Mouse (Mus musculus): ENCODE measurements around the gene Gm5150. TPM values are rescaled to one million over a fixed set of nuclear protein-coding genes. Genes with fewer than 3 reads are reported as not detected.
"Not testable (repeated sequence)": the region's sequence is repeated elsewhere in the genome, so short reads cannot be mapped to it uniquely, and the experiment has no call there.

The Gm5150 gene
- 1.6 and 2.6 TPM in 2 replicates for total RNA-seq (2014; rRNA removed)
- polyA plus RNA-seq (2012; rRNA removed), result 0.07 and 0.34 TPM in 2 replicates

GRCm38 (mm10) chr3:16006215-16006614 is at the start of gene Gm5150:
Gene Gm5150, minus strand, starts transcription at chr3:16006437.
- no peak within 1 kb of the TSS for H3K4me3 ChIP-seq (ENCODE audit: insufficient read depth, low read depth, low read length)
- no peak within 1 kb of the TSS for H3K27ac ChIP-seq (replicated peaks; ENCODE audit: insufficient read depth, low read depth, low read length)
- no peaks in the 10 kb centered on the region for H3K36me3 ChIP-seq (ENCODE audit: control insufficient read depth, insufficient read depth, low read length)
- H3K4me1 ChIP-seq (ENCODE audit: control insufficient read depth, insufficient read depth, low read length), result no peaks in the 10 kb centered on the region
- DNase-seq (ENCODE audit: extremely low read depth, low read depth, low spot score), result peak; percentile 25
- TF ChIP-seq CTCF (IDR thresholded peaks at IDR 0.05; ENCODE audit: low read depth, low read length) (no peak), POLR2A (IDR thresholded peaks at IDR 0.05; ENCODE audit: extremely low read depth, insufficient read depth, low read length) (no peak)
- no peaks in the 10 kb centered on the region for H3K79me2 ChIP-seq (ENCODE audit: control insufficient read depth, insufficient read depth, low read length)
- no peak within 1 kb of the TSS for H3K9ac ChIP-seq (ENCODE audit: low read depth, low read length)
- H3K27me3 ChIP-seq (ENCODE audit: control insufficient read depth, insufficient read depth, low read length), result no peaks in the 10 kb centered on the region
- 85% methylated on average over 2 of the region's 2 CpGs for WGBS

GRCm38 (mm10) chr3:16051736-16052135 is 45.5 kb upstream of the Gm5150 start:
- DNase-seq (ENCODE audit: extremely low read depth, low read depth, low spot score); H3K4me3 ChIP-seq (ENCODE audit: insufficient read depth, low read depth, low read length); H3K27me3 ChIP-seq (ENCODE audit: control insufficient read depth, insufficient read depth, low read length); H3K9ac ChIP-seq (ENCODE audit: low read depth, low read length); H3K27ac ChIP-seq (replicated peaks; ENCODE audit: insufficient read depth, low read depth, low read length); H3K36me3 ChIP-seq (ENCODE audit: control insufficient read depth, insufficient read depth, low read length); H3K4me1 ChIP-seq (ENCODE audit: control insufficient read depth, insufficient read depth, low read length); H3K79me2 ChIP-seq (ENCODE audit: control insufficient read depth, insufficient read depth, low read length): not testable (repeated sequence)
- WGBS, result 71% methylated on average over 20 of the region's 20 CpGs

GRCm38 (mm10) chr3:16047288-16047687 is 41.1 kb upstream of the Gm5150 start:
- DNase-seq (ENCODE audit: extremely low read depth, low read depth, low spot score), result no peak
- Histone ChIP-seq H3K9ac (ENCODE audit: low read depth, low read length) (no peak overlapping the region), H3K27me3 (ENCODE audit: control insufficient read depth, insufficient read depth, low read length) (no peaks in the 10 kb centered on the region), H3K79me2 (ENCODE audit: control insufficient read depth, insufficient read depth, low read length) (no peaks in the 10 kb centered on the region), H3K4me3 (ENCODE audit: insufficient read depth, low read depth, low read length) (no peak overlapping the region), H3K36me3 (ENCODE audit: control insufficient read depth, insufficient read depth, low read length) (no peaks in the 10 kb centered on the region), H3K4me1 (ENCODE audit: control insufficient read depth, insufficient read depth, low read length) (no peaks in the 10 kb centered on the region), H3K27ac (replicated peaks; ENCODE audit: insufficient read depth, low read depth, low read length) (no peak overlapping the region)
- whole genome bisulfite sequencing, result 52% methylated on average over 4 of the region's 4 CpGs
- TF ChIP-seq CTCF (IDR thresholded peaks at IDR 0.05; ENCODE audit: low read depth, low read length), result no peak
- no peak for TF ChIP-seq POLR2A (IDR thresholded peaks at IDR 0.05; ENCODE audit: extremely low read depth, insufficient read depth, low read length)

GRCm38 (mm10) chr3:16043315-16043714 is 37.1 kb upstream of the Gm5150 start:
- no peaks in the 10 kb centered on the region for H3K27me3 ChIP-seq (ENCODE audit: control insufficient read depth, insufficient read depth, low read length)
- H3K4me3 ChIP-seq (ENCODE audit: insufficient read depth, low read depth, low read length), result no peak overlapping the region
- no peak overlapping the region for H3K9ac ChIP-seq (ENCODE audit: low read depth, low read length)
- DNase-seq (ENCODE audit: extremely low read depth, low read depth, low spot score), result peak; percentile 10
- 0% methylated on average over 1 of the region's 1 CpGs for WGBS
- no peak overlapping the region for H3K27ac ChIP-seq (replicated peaks; ENCODE audit: insufficient read depth, low read depth, low read length)
- H3K4me1 ChIP-seq (ENCODE audit: control insufficient read depth, insufficient read depth, low read length), result no peaks in the 10 kb centered on the region
- H3K79me2 ChIP-seq (ENCODE audit: control insufficient read depth, insufficient read depth, low read length), result no peaks in the 10 kb centered on the region
- TF ChIP-seq CTCF (IDR thresholded peaks at IDR 0.05; ENCODE audit: low read depth, low read length) (peak; percentile 47; the same call in 1 of the 2 replicates), POLR2A (IDR thresholded peaks at IDR 0.05; ENCODE audit: extremely low read depth, insufficient read depth, low read length) (no peak)
- no peaks in the 10 kb centered on the region for H3K36me3 ChIP-seq (ENCODE audit: control insufficient read depth, insufficient read depth, low read length)

GRCm38 (mm10) chr3:16024988-16025387 is 18.8 kb upstream of the Gm5150 start:
- not testable (repeated sequence) for H3K4me3 ChIP-seq (ENCODE audit: insufficient read depth, low read depth, low read length); H3K36me3 ChIP-seq (ENCODE audit: control insufficient read depth, insufficient read depth, low read length); H3K27ac ChIP-seq (replicated peaks; ENCODE audit: insufficient read depth, low read depth, low read length); H3K4me1 ChIP-seq (ENCODE audit: control insufficient read depth, insufficient read depth, low read length); H3K27me3 ChIP-seq (ENCODE audit: control insufficient read depth, insufficient read depth, low read length); H3K9ac ChIP-seq (ENCODE audit: low read depth, low read length); H3K79me2 ChIP-seq (ENCODE audit: control insufficient read depth, insufficient read depth, low read length)
- 4% methylated on average over 6 of the region's 6 CpGs for WGBS
- DNase-seq (ENCODE audit: extremely low read depth, low read depth, low spot score), result peak; percentile 20

GRCm38 (mm10) chr3:16022214-16022613 is 16.0 kb upstream of the Gm5150 start:
- 26% methylated on average over 1 of the region's 1 CpGs for WGBS
- no peaks in the 10 kb centered on the region for H3K79me2 ChIP-seq (ENCODE audit: control insufficient read depth, insufficient read depth, low read length)
- TF ChIP-seq CTCF (IDR thresholded peaks at IDR 0.05; ENCODE audit: low read depth, low read length) (no peak), POLR2A (IDR thresholded peaks at IDR 0.05; ENCODE audit: extremely low read depth, insufficient read depth, low read length) (no peak)
- H3K4me1 ChIP-seq (ENCODE audit: control insufficient read depth, insufficient read depth, low read length), result peaks cover 2% of the 10 kb centered on the region; the same call in 1 of the 2 replicates
- no peak for DNase-seq (ENCODE audit: extremely low read depth, low read depth, low spot score)
- no peaks in the 10 kb centered on the region for H3K36me3 ChIP-seq (ENCODE audit: control insufficient read depth, insufficient read depth, low read length)
- no peaks in the 10 kb centered on the region for H3K27me3 ChIP-seq (ENCODE audit: control insufficient read depth, insufficient read depth, low read length)
- no peak overlapping the region for H3K4me3 ChIP-seq (ENCODE audit: insufficient read depth, low read depth, low read length)
- no peak overlapping the region for H3K27ac ChIP-seq (replicated peaks; ENCODE audit: insufficient read depth, low read depth, low read length)
- H3K9ac ChIP-seq (ENCODE audit: low read depth, low read length), result no peak overlapping the region

GRCm38 (mm10) chr3:16014456-16014855 is 8.2 kb upstream of the Gm5150 start:
- not testable (repeated sequence) for H3K4me3 ChIP-seq (ENCODE audit: insufficient read depth, low read depth, low read length); H3K9ac ChIP-seq (ENCODE audit: low read depth, low read length); H3K4me1 ChIP-seq (ENCODE audit: control insufficient read depth, insufficient read depth, low read length); H3K36me3 ChIP-seq (ENCODE audit: control insufficient read depth, insufficient read depth, low read length); H3K27me3 ChIP-seq (ENCODE audit: control insufficient read depth, insufficient read depth, low read length); DNase-seq (ENCODE audit: extremely low read depth, low read depth, low spot score); H3K27ac ChIP-seq (replicated peaks; ENCODE audit: insufficient read depth, low read depth, low read length); H3K79me2 ChIP-seq (ENCODE audit: control insufficient read depth, insufficient read depth, low read length)
- 84% methylated on average over 2 of the region's 2 CpGs for WGBS

Measured in liver, adult 2 months (tissue).